Mouse (Mus musculus) thymus, adult 2 months (tissue): ENCODE data around the gene Rab6b. TPM values are rescaled to one million over a fixed set of nuclear protein-coding genes. Genes with fewer than 3 reads are reported as not detected.
A peak's percentile ranks its signal among the peaks of the same experiment; 100 is the strongest.

Experiments used
- DNase-seq: peaks from one replicate; pipeline ENCODE4 v3.0.0; 2021
- H3K27ac ChIP-seq: fragments of 200-500 bp; 2 replicates; pipeline ENCODE4 v1.5.1; 2012; ENCODE audit warnings: low read length, control low read depth; ENCODE audit not compliant: control insufficient read depth, insufficient read depth
- H3K27me3 ChIP-seq: fragments of 200-500 bp; 2 replicates; pipeline ENCODE4 v1.6.1; 2012; ENCODE audit warnings: mild to moderate bottlenecking, low read length, moderate library complexity, mixed read lengths; ENCODE audit not compliant: control insufficient read depth, insufficient read depth
- H3K36me3 ChIP-seq: fragments of 200-500 bp; 2 replicates; pipeline ENCODE4 v1.6.1; 2012; ENCODE audit warnings: mild to moderate bottlenecking, low read length, moderate library complexity; ENCODE audit not compliant: control insufficient read depth, insufficient read depth
- H3K4me1 ChIP-seq: fragments of 200-500 bp; replicated peaks from 2 replicates; pipeline ENCODE4 v1.6.1; 2012; ENCODE audit warnings: low read length; ENCODE audit not compliant: control insufficient read depth, insufficient read depth
- H3K4me3 ChIP-seq: fragments of 200-500 bp; 2 replicates; pipeline ENCODE4 v1.5.1; 2012; ENCODE audit warnings: mild to moderate bottlenecking, low read length, control low read depth, moderate library complexity; ENCODE audit not compliant: control insufficient read depth, insufficient read depth
- CTCF ChIP-seq: fragments of 200-500 bp; IDR thresholded peaks from 2 replicates; pipeline ENCODE4 v1.5.1; 2012; ENCODE audit warnings: mild to moderate bottlenecking, control low read depth, low read length, moderate library complexity, borderline replicate concordance; ENCODE audit not compliant: control insufficient read depth, poor library complexity, insufficient read depth; ENCODE audit errors: extremely low read depth
- POLR2A ChIP-seq: fragments of 200-500 bp; IDR thresholded peaks from 2 replicates; pipeline ENCODE4 v1.6.1; 2012; ENCODE audit warnings: mild to moderate bottlenecking, low read length, control low read depth, moderate library complexity; ENCODE audit not compliant: control insufficient read depth, poor library complexity, insufficient read depth; ENCODE audit errors: extremely low read depth
- WGBS: fragments of 180-500 bp; shearing (Covaris S2); methylation state at CpG from one replicate; pipeline ENCODE4 v1.1.7; 2018; 5-methylcytosine and 5-hydroxymethylcytosine counted together
- polyA plus RNA-seq: library from polyadenylated mRNA; depleted of rRNA; stranded (reverse); fragments of >200 nt; gene quantifications from 2 replicates; pipeline ENCODE4 v1.2.3, GENCODE M21; 2012

Gene Rab6b
- polyA plus RNA-seq, 1 experiment = 4.7 TPM

DNA sequence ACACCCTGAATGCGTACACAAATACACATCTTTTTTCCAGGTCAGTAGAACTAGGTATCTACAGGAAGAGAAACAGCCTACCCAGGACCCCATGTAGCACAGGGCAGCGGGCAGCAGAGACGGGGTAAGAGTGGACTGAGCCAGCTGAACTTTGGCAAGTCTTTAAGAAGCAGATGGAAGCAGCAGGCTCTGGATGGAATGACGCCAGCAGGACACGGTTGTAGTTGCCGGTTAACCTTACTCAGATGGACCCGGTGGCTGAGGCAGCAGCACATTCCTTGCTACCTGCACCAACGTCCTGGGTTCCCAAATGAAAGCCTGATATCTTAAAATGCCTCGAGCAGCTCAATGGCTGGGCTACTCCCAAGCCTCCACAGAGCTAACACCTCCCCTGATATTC lies 75.2 kb downstream of the Rab6b start:
- Histone ChIP-seq H3K36me3 (peaks cover 8% of the 10 kb centered on the region; the same call in 1 of the 2 replicates), H3K4me1 (no peaks in the 10 kb centered on the region), H3K4me3 (no peak overlapping the region), H3K27me3 (no peaks in the 10 kb centered on the region), H3K27ac (no peak overlapping the region)
- DNase-seq = no peak
- 90% methylated on average over 9 of the region's 9 CpGs for WGBS
- TF ChIP-seq POLR2A (no peak), CTCF (no peak)

DNA sequence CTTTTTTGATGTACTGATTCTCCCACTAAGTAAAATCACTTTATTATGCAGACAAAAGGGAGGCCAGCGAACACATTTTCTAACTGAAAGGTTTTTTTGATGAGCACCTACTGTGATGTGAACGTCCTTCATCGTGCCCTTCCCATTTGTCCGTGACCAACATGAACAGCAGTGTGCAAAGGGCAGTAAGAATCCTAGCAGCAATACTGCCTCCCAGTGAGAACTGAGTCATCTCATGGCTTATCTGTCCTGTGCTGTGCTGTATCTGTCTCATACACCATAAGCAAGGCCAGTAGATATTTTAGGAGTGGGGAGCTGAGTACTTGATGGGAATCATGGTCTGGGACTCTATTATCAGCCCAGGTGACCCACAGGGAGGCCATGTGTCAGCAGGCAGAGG lies 76.8 kb downstream of the Rab6b start:
- no peak for DNase-seq
- 98% methylated on average over 4 of the region's 4 CpGs for WGBS
- H3K27ac ChIP-seq = no peak overlapping the region
- peaks cover 8% of the 10 kb centered on the region; the same call in 1 of the 2 replicates for H3K36me3 ChIP-seq
- TF ChIP-seq POLR2A (no peak), CTCF (no peak)
- H3K4me1 ChIP-seq = no peaks in the 10 kb centered on the region
- H3K27me3 ChIP-seq = no peaks in the 10 kb centered on the region
- H3K4me3 ChIP-seq = no peak overlapping the region

DNA sequence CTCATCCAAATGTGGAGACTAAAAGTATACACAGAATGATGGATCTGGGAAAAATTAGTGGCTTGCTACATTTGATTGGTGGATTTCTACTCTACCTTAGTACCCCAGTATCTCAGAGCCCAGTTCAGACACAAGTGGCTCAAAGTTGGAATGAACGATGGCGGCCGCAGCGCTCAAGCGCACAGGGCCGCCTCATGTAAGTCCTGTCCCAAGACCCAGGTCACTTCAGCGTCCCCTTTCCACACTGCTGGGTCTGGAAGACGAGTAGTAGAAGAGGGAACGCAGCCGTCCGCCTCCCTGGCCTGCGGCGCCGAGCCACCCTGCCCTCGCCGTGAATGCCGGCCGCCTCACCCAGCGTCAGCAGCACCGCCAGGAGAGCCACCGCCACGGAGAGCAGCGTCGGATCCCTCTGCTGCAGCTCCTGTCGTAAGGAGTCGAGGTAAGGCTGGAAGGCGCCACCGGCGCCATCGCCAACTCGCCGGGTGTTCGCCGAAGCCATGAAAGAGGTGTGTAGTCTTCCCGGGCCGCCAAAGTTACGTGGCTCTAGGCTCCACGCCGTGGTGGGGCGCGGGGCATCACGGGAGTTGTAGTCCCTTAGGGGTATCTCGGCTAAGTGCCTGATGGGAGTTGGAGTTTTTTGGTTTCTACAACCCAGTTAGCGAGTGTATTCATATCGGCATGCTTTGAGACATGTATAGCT lies 90.1 kb downstream of the Rab6b start, which contains the start of gene Srprb:
Gene Srprb (minus strand): TSS at position 577 of the 700 bp plus-strand sequence.
- peak; percentile 97 for DNase-seq
- peaks cover 14% of the 10 kb centered on the region for H3K36me3 ChIP-seq
- WGBS = under 1% methylated on average over 44 of the region's 45 CpGs
- no peaks in the 10 kb centered on the region for H3K4me1 ChIP-seq
- H3K27ac ChIP-seq = no peak within 1 kb of the TSS
- no peaks in the 10 kb centered on the region for H3K27me3 ChIP-seq
- TF ChIP-seq POLR2A (0 out of 2 replicates have a peak, but pooled peaks have one; percentile 50), CTCF (no peak)
- peak within 1 kb of the TSS; percentile 98 for H3K4me3 ChIP-seq

DNA sequence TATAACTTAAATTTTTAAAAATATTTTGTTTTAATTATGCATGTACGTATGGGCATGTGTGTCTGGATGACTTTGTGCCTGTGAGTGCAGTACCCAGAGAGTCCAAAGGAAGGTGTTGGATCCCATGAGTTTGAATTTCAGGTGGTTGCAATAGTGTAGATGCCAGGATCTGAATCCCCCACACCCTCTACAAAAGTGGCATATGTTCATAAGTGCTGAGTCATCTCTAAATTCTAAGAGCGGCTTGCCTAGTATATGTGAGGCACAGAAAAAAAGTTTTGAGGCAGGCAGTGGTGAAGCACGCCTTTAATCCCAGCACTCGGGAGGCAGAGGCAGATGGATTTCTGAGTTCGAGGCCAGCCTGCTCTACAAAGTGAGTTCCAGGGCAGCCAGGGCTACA lies 94.2 kb downstream of the Rab6b start:
- 89% methylated on average over 5 of the region's 5 CpGs for WGBS
- TF ChIP-seq POLR2A (no peak), CTCF (no peak)
- no peaks in the 10 kb centered on the region for H3K27me3 ChIP-seq
- no peak overlapping the region for H3K27ac ChIP-seq
- DNase-seq = no peak
- H3K4me3 ChIP-seq = no peak overlapping the region
- no peaks in the 10 kb centered on the region for H3K4me1 ChIP-seq
- no peaks in the 10 kb centered on the region for H3K36me3 ChIP-seq

DNA sequence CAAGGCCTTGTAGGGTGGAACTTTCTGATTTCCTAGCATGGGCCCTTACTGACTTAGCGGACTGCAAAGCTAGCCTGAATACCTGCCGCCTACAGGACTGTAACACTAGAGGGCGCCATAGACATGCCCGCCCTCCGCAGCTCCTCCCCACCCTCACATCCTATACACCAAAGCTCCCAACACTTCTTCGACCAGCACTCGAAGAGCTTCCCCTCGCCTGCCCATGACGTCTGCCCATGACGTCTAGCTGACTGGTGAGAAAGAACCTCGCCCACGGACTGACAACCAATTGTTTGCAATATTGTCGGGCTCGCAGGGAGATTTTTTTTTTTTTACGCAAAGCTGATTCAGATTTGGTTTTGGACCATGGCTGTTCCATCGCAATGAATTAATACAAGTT lies 96.3 kb downstream of the Rab6b start:
- TF ChIP-seq POLR2A = no peak
- peak; percentile 82; the same call in 1 of the 2 replicates for TF ChIP-seq CTCF
- Histone ChIP-seq H3K27me3 (no peaks in the 10 kb centered on the region), H3K4me1 (no peaks in the 10 kb centered on the region), H3K36me3 (no peaks in the 10 kb centered on the region), H3K27ac (no peak overlapping the region), H3K4me3 (no peak overlapping the region)
- peak; percentile 69 for DNase-seq
- WGBS = 12% methylated on average over 16 of the region's 16 CpGs

DNA sequence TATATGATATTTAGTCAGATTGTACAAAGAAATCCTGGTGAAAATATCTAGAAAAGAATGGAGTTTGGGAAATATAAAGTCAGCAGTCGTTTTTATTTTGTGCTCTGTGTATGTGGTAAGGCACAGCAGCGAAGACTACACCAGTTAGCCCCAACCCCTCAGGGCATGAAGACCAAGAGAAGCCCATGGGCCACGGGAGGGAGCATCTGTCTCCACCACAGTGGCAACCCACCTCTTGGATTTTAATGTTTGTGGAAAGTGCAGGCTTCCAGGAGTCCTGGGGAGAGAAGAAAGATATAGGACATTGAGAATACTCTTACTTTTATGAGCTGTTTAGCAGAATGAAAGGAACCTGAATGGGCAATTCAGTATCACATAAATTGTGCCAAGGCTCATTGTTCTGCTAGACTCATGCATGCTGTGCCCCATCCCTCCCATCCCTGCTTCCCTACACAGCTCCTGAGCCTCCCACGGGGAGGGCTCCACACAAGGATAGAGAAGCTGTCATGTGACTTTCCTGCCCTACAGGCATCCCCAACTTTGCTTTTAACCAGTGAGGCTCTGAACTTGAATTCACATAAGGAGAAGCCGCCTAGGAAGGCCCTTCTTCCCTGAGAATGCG lies 97.3 kb downstream of the Rab6b start:
- H3K4me3 ChIP-seq = no peak overlapping the region
- no peaks in the 10 kb centered on the region for H3K36me3 ChIP-seq

More for the DNA sequence above, 97.3 kb downstream of the Rab6b start:
- 93% methylated on average over 6 of the region's 6 CpGs for WGBS
- TF ChIP-seq CTCF (no peak), POLR2A (no peak)
- Histone ChIP-seq H3K27me3 (no peaks in the 10 kb centered on the region), H3K4me1 (no peaks in the 10 kb centered on the region), H3K27ac (no peak overlapping the region)
- no peak for DNase-seq
